Mouse (Mus musculus) kidney, postnatal 4 days (tissue): ENCODE results near the gene Ddx55.
"Not testable (repeated sequence)": the region's sequence is repeated elsewhere in the genome, so short reads cannot be mapped to it uniquely, and the experiment has no call there.

Experiments used
- DNase-seq, 2 experiments: peaks; one replicate each; pipeline ENCODE4 v3.0.0; 2021; ENCODE audit warnings: mixed read lengths in 2 of 2

The Ddx55 gene

GRCm38 (mm10) chr5:124538813-124539792 is 13.6 kb upstream of the Ddx55 start:
- DNase-seq, result peak; percentile 45 to 55

GRCm38 (mm10) chr5:124539905-124540304 is 12.8 kb upstream of the Ddx55 start:
- no peak for DNase-seq

DNA sequence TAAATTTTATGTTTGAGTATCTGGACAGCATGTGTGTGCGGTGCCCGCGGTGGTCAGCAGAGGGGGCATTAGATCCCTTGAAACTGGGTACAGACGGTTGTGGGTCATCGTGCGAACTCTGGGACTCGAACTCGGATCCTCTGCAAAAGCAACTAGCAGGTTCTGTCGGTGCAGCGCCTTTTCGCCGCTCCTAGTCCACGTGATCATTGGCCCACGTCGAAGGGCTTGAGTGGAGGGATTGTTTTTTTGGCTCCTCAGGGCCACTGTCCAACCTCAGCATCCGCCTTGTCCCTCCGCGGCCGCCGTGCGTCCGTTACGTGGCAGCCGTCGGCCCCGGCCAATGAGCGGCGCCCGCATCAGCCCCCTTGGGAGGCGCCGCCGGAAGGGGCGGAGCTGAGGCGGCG is 12.3 kb upstream of the Ddx55 start, which contains the start of gene Tmed2:
Gene Tmed2, plus strand, starts transcription at position 313 of the 404 bp plus-strand sequence.
- DNase-seq, result peak; percentile 95 to 97

- DNase-seq, result peak; percentile 81 to 90
Measured at GRCm38 (mm10) chr5:124540905-124541601, 11.6 kb upstream of the Ddx55 start.

DNA sequence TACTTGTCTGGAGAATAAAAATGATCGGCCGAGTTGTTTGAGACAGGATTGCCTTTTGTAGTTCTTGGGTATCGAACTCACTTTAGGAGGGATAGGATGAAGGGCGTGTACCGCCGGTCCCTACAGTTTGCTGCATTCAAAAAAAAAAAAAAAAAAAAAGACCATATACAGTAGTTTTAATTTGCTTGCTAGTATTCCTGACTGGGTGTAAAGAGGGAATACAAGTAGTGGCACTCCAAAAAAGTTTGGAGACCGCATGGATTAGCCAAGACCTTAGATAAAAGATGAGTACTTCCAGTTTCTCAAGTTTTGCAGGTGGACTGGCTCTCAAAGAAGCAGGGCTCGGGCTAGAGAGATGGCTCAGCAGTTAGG is 11.1 kb upstream of the Ddx55 start:
- no peak for DNase-seq

DNA sequence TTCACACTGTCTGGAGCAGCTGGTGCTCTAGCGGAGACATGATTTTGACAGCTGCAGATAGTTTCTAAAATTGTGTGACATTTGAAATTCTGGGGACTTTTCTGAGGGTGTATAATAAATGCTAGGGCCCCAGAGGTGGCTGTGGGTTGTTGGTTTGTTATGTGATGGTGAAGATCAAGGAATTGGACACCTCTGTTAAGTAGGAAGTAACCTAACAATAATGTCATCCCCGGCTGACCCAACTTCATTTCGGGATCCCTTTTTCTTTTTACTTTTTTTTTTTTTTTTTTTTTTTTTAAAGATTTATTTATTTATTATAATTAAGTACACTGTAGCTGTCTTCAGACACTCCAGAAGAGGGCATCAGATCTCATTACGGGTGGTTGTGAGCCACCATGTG is 1.9 kb upstream of the Ddx55 start:
- DNase-seq, result not testable (repeated sequence)

DNA sequence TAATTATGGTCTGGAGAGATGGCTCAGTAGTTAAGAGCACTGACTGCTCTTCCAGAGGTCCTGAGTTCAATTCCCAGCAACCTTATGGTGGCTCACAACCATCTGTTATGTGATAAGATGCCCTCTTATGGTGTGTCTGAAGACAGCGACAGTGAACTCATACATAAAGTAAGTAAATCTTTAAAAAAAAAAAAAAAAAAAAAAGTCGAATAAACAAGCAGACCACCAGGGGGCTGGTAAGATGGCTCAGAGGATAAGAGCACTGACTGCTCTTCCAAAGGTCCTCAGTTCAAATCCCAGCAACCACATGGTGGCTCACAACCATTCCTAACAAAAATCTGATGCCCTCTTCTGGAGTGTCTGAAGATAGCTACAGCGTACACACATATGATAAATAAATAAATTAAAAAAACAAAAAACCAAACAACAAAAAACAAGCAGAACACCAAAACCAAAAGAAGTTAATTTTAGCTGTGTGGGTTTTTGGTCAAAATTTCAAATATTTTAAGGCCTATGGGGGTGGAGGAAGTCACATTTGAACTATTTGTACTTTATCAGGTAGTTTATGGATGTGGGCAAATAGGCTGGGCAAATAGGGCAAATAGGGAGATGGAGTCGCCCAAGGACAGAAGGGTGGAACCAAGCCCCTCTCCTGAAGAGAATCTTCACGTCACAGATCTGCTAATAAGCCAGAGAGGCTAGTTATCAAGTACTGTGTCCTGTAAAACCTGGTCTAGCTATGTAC is 1.1 kb upstream of the Ddx55 start:
- not testable (repeated sequence) for DNase-seq

DNA sequence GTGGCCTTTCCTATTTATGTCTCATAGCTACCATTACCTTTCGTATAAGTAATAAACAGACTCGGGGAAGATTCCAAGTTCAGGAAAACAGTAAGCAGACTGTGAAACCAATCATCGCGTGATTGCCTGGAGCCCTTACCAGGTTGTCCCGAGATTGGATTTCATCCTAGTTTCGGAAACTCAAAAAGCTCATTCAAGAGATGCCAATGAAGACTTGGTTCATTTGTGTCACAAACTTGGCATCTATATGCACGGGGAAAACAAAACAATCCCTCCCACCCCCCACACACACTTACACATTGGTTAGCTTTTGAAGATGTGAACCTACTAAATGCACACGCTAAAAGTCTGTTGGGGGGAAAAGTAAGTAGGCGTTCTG is 581 bp upstream of the Ddx55 start:
- no peak for DNase-seq

- no peak for DNase-seq
Measured at GRCm38 (mm10) chr5:124553607-124554006, 943 bp downstream of the Ddx55 start.

GRCm38 (mm10) chr5:124555145-124555544 is 2.5 kb downstream of the Ddx55 start:
- peak; percentile 49 to 67 for DNase-seq

DNA sequence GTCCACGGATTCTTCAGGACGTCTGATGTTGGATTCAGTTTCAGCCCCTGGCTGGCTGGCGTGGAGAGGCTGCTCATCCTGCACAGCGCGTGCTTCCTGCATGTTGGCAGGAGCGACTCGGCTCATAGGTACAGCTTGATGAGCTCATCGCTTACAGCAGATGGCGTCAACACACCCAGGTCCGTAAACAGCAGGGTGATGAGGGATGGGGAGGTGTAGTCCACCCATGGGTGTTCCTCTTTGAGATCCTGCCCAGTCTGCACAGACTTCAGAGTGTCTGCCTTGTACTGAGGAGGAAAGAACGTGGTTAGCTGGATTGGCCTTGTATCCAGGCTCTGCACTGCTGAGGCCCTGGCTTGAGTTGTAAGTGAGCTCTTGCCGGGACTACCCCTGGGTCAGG is 18.4 kb downstream of the Ddx55 start:
- DNase-seq, result no peak

GRCm38 (mm10) chr5:124575467-124575866 is 22.8 kb downstream of the Ddx55 start:
- no peak for DNase-seq

DNA sequence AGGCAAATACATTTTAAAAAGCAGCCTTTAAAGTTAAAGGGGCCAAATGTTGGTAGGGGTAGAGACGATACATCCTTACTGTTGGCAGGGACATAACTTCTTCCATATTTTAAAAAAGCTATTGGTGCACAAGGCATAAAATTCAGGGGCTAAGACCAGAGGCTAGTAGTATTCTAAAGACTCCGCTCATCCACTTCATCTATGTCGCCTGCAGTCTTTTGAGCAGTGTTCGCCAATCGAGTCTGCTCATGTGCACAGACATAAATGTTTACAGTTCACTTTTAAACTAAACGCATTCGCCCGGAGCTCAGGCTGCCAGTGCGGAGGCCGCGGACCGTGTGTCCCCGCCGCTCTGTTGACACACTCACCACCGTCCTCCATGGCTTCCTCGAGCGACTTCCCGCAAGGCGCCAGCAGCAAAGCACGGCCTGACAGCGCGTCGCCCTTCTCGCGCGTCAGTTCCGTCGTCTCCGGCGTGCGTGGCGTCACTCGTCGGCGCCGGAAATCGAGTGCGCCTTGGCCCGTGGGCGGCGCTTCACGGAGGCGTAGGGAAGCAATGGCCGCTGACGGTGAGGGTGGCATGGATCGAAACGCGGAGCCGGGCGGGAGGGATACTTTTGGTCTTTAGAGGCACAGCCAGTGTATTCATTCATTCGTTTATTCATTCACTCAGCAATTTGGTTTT is 26.1 kb downstream of the Ddx55 start, which contains the start of the genes Eif2b1 and Gtf2h3:
Gene Eif2b1, minus strand, starts transcription at position 499 of the 685 bp plus-strand sequence.
Gene Gtf2h3, plus strand, starts transcription at position 508 of the 685 bp plus-strand sequence.
- peak; percentile 97 for DNase-seq

GRCm38 (mm10) chr5:124582515-124582914 is 29.9 kb downstream of the Ddx55 start:
- DNase-seq, result no peak

- no peak for DNase-seq
Measured at GRCm38 (mm10) chr5:124592768-124593167, 40.1 kb downstream of the Ddx55 start.

- peak; percentile 94 to 96 for DNase-seq
Measured at GRCm38 (mm10) chr5:124598224-124599174, 45.8 kb downstream of the Ddx55 start.

DNA sequence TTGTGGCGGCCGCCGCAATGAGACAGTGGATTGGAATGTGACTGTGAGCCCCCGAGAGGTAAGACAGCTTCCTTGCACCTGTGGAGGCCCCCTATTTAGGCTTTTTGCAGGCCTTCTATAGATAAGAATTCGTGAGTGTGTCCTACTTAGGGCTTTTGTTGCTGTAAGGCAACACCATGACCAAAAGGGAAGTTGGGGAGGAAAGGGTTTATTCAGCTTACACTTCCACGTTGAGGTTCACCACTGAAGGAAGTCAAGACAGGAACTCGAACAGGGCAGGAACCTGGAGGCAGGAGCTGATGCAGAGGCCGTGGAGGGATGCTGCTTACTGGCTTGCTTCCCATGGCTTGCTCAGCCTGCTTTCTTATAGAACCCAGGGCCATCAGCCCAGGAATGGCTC is 47.1 kb downstream of the Ddx55 start:
- DNase-seq, result not testable (repeated sequence)

DNA sequence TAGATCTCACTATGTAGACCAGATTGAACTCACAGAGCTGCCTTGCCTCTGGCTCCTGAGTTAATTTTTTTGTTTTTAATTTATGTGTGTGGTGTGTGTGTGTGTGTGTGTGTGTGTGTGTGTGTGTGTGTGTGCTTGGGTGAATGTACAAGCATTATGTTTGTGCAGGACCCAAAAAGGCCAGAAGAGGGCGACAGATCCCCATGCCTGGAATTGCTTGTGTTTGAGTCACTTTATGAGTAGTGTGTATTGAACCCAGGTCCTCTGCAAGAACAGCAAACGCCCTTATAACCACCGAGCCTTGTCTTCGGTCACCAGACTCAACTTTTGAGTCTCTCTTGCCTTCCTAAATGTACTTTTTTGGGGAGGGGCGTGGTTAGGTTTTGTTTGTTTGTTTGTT is 49.7 kb downstream of the Ddx55 start:
- DNase-seq, result peak; percentile 76 to 77

- DNase-seq, result no peak
Measured at GRCm38 (mm10) chr5:124604296-124604695, 51.6 kb downstream of the Ddx55 start.

DNA sequence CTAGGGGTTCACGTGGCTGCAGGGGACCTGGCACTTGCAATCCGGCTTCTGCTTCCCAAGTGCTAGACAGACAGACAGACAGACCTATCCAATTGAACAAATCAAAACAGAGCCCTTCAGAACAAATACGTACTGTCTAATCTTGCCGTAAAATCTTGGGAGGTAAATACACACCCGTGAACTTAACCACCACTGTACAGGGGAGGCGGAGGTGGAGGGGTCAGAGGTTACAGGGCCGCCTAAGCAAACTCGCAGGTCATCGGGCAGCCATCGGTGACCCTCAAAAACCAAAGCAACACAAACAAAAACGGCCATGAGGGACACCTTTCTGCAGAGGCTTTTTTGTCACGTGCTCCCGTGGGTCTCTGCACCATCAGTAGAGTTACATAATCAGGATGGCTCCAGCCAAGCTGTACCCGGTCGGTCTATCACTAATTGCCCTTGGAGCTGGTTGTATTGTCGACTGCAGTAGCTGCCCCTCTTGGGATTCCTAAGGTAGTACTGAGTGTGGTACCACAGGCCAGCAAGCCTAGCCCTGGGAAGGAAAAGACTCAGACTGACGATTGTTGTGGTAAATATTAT is 52.5 kb downstream of the Ddx55 start:
- no peak for DNase-seq

DNA sequence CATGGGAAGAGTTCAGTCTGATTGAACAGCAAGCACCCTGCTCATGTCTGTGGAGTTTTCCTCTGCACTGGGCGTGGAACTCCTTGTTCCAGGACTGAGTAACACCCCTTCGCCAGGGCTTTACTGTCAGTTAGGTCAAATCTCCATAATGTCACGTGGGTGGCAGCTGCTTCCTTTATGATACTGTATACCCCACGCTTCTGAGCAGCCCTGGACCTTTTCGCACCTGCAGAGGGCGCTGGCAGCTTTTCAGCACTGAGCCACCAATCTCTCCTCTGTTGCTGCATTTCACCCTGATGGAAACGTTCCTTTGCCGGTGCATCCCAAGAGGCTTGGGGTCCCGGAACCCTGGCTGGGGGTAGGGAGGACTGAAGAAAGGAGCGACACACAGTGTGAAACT is 58.3 kb downstream of the Ddx55 start:
- peak; percentile 22 to 23 for DNase-seq
